Mouse (Mus musculus): ENCODE measurements around the gene Adgre4. TPM values are rescaled to one million over a fixed set of nuclear protein-coding genes. Genes with fewer than 3 reads are reported as not detected.
A peak's percentile ranks its signal among the peaks of the same experiment; 100 is the strongest.
"Not testable (repeated sequence)": the region's sequence is repeated elsewhere in the genome, so short reads cannot be mapped to it uniquely, and the experiment has no call there.

Gene Adgre4
- polyA plus RNA-seq, 1 experiment = 4.9 TPM

DNA sequence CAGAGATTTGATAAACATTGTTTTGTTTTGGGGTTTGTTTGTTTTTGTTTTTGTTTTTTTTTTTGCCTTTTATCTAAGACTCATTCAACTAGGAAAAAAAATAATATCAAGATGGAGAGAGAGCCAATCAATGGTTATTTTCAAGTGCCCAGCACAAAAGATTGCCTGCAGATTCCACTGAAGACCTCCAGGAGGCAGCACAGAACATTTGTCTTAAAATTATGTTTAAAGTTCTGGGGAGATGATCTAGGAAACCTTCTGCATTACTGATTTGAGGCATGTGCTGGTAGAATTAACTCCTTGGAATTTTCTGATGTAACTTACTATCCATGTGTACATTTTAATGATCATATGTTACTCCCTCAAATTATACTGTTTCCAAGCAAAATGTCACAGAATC is 63.9 kb downstream of the Adgre4 start:
- TF ChIP-seq POLR2A (IDR thresholded peaks at IDR 0.05; ENCODE audit: borderline replicate concordance, extremely low read depth, low read depth, low read length) = no peak
- TF ChIP-seq CTCF (IDR thresholded peaks at IDR 0.05; ENCODE audit: insufficient read depth, low read length) = 0 out of 2 replicates have a peak, but pooled peaks have one; percentile 12
- DNase-seq = no peak
- Histone ChIP-seq H3K4me1 (ENCODE audit: control insufficient read depth, insufficient read depth, low read length) (no peaks in the 10 kb centered on the region), H3K4me3 (replicated peaks; ENCODE audit: extremely low read depth, low read depth, low read length) (no peak overlapping the region)

DNA sequence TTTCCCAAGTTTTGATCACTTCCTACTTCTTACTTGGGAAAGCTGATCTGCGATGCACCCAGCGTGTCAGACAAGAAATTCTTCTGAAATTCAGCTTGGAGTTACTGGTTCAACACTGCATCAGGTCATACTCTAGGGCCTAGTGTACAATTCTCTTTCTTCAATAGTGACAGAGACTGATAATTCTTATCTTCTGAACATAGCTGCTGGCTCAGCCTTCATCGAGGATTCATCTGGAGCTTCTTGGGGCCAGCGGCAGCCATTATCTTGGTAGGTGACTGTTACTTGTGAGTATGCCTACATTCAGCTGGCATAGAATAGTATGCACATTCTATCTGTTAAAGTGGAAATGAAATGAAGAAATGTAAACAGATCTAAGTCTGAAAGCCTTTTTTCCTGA is 67.1 kb downstream of the Adgre4 start:
- no peak for DNase-seq

GRCm38 (mm10) chr17:55821566-55821965 is 71.8 kb downstream of the Adgre4 start:
- no peak for TF ChIP-seq CTCF (IDR thresholded peaks at IDR 0.05; ENCODE audit: insufficient read depth, low read length)
- TF ChIP-seq POLR2A (IDR thresholded peaks at IDR 0.05; ENCODE audit: borderline replicate concordance, extremely low read depth, low read depth, low read length) = no peak
- H3K4me3 ChIP-seq (replicated peaks; ENCODE audit: extremely low read depth, low read depth, low read length) = no peak overlapping the region
- no peak for DNase-seq
- WGBS = 48% methylated on average over 1 of the region's 1 CpGs
- no peaks in the 10 kb centered on the region for H3K4me1 ChIP-seq (ENCODE audit: control insufficient read depth, insufficient read depth, low read length)

More for the DNA sequence above, 67.1 kb downstream of the Adgre4 start:
- 85% methylated on average over 4 of the region's 4 CpGs for WGBS
- no peak for TF ChIP-seq POLR2A (IDR thresholded peaks at IDR 0.05; ENCODE audit: borderline replicate concordance, extremely low read depth, low read depth, low read length)
- TF ChIP-seq CTCF (IDR thresholded peaks at IDR 0.05; ENCODE audit: insufficient read depth, low read length) = no peak
- no peaks in the 10 kb centered on the region for H3K4me1 ChIP-seq (ENCODE audit: control insufficient read depth, insufficient read depth, low read length)
- H3K4me3 ChIP-seq (replicated peaks; ENCODE audit: extremely low read depth, low read depth, low read length) = no peak overlapping the region

- 80% methylated on average over 4 of the region's 4 CpGs for WGBS
- no peak for TF ChIP-seq POLR2A (IDR thresholded peaks at IDR 0.05; ENCODE audit: borderline replicate concordance, extremely low read depth, low read depth, low read length)
- TF ChIP-seq CTCF (IDR thresholded peaks at IDR 0.05; ENCODE audit: insufficient read depth, low read length) = no peak
- Histone ChIP-seq H3K4me1 (ENCODE audit: control insufficient read depth, insufficient read depth, low read length) (no peaks in the 10 kb centered on the region), H3K4me3 (replicated peaks; ENCODE audit: extremely low read depth, low read depth, low read length) (no peak overlapping the region)
- DNase-seq = no peak
Observed at GRCm38 (mm10) chr17:55843067-55843466, 93.3 kb downstream of the Adgre4 start.

- no peak for DNase-seq
- H3K4me3 ChIP-seq (replicated peaks; ENCODE audit: extremely low read depth, low read depth, low read length) = no peak overlapping the region
- 76% methylated on average over 4 of the region's 4 CpGs for WGBS
- no peaks in the 10 kb centered on the region; the same call in 1 of the 2 replicates for H3K4me1 ChIP-seq (ENCODE audit: control insufficient read depth, insufficient read depth, low read length)
- TF ChIP-seq POLR2A (IDR thresholded peaks at IDR 0.05; ENCODE audit: borderline replicate concordance, extremely low read depth, low read depth, low read length) = no peak
- no peak for TF ChIP-seq CTCF (IDR thresholded peaks at IDR 0.05; ENCODE audit: insufficient read depth, low read length)
Observed at GRCm38 (mm10) chr17:55877184-55877583, 127.4 kb downstream of the Adgre4 start.

DNA sequence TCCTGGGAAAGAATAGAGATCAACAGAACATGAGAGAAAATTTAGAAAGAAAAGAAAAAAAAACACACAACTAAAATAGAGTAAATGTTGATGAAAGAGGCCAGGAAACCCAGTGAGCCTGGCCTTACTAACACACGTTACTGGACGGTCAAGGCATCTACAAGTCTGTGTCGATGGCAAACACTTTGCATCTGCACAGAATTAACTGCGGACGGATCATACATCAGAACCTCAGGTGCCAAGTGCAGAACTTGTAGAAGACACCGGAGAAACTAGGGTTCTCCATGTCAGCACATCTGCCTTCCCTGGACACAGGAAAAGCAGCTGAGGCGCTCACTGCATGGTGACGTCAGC is 128.5 kb downstream of the Adgre4 start:
- 0% methylated on average over 6 of the region's 8 CpGs for WGBS
- not testable (repeated sequence) for H3K4me1 ChIP-seq (ENCODE audit: control insufficient read depth, insufficient read depth, low read length); DNase-seq
- peak overlapping the region; percentile 33 for H3K4me3 ChIP-seq (replicated peaks; ENCODE audit: extremely low read depth, low read depth, low read length)

- peak within 1 kb of the TSS; percentile 84 for H3K4me3 ChIP-seq (replicated peaks; ENCODE audit: extremely low read depth, low read depth, low read length)
- DNase-seq = peak; percentile 85
- peak; percentile 89 for TF ChIP-seq POLR2A (IDR thresholded peaks at IDR 0.05; ENCODE audit: borderline replicate concordance, extremely low read depth, low read depth, low read length)
- WGBS = under 1% methylated on average over 36 of the region's 53 CpGs
- not testable (repeated sequence) for H3K4me1 ChIP-seq (ENCODE audit: control insufficient read depth, insufficient read depth, low read length)
Observed at GRCm38 (mm10) chr17:55878636-55879369, 129.0 kb downstream of the Adgre4 start, which contains the start of gene Zfp119a. Gene Zfp119a, minus strand, starts transcription at chr17:55878930.

DNA sequence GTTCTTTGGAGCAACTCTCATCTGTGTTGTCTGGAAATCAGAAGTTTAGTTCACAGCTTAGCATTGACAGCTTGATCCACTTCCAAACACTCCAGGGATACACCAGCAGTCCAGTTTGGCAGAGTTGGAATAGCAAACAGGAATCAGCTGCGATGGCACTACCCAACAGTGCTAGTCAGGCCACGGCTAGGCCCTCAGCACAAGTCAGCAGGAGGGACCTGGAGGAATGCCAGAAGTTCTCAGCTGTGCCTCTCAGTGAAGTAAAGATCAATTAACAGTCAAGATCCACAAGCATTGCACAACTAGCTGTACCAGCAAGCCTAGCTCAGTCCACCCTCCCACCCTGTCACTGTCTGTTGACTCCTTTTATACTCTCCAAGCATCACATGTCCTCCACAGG is 133.8 kb downstream of the Adgre4 start:
- no peak for TF ChIP-seq POLR2A (IDR thresholded peaks at IDR 0.05; ENCODE audit: borderline replicate concordance, extremely low read depth, low read depth, low read length)
- no peak for TF ChIP-seq CTCF (IDR thresholded peaks at IDR 0.05; ENCODE audit: insufficient read depth, low read length)
- WGBS = 40% methylated on average over 2 of the region's 2 CpGs
- Histone ChIP-seq H3K4me1 (ENCODE audit: control insufficient read depth, insufficient read depth, low read length) (no peaks in the 10 kb centered on the region), H3K4me3 (replicated peaks; ENCODE audit: extremely low read depth, low read depth, low read length) (no peak overlapping the region)
- no peak for DNase-seq

- Histone ChIP-seq H3K4me3 (replicated peaks; ENCODE audit: extremely low read depth, low read depth, low read length) (no peak overlapping the region), H3K4me1 (ENCODE audit: control insufficient read depth, insufficient read depth, low read length) (no peaks in the 10 kb centered on the region)
- no peak for TF ChIP-seq POLR2A (IDR thresholded peaks at IDR 0.05; ENCODE audit: borderline replicate concordance, extremely low read depth, low read depth, low read length)
- TF ChIP-seq CTCF (IDR thresholded peaks at IDR 0.05; ENCODE audit: insufficient read depth, low read length) = no peak
- WGBS = 54% methylated on average over 2 of the region's 2 CpGs
- DNase-seq = no peak
Observed at GRCm38 (mm10) chr17:55884912-55885311, 135.1 kb downstream of the Adgre4 start.

DNA sequence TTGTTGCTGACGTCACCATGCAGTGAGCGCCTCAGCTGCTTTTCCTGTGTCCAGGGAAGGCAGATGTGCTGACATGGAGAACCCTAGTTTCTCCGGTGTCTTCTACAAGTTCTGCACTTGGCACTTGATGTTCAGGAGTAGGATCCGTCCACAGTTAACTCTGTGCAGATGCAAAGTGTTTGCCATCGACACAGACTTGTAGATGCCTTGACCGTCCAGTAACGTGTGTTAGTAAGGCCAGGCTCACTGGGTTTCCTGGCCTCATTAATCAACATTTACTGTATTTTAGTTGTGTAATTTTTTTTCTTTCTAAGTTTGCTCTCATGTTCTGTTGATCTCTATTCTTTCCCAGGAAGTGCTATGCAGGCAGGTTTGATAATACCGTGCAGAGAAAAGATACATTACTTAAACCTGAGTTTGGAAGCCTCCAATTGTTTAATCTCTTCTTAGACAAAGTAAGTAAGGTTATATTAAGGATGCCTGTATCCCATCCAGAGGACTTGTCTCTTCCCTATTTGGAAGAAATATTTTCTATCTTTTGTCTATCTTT is 142.7 kb downstream of the Adgre4 start:
- WGBS = 4% methylated on average over 7 of the region's 8 CpGs
- peak; percentile 58 for DNase-seq
- H3K4me1 ChIP-seq (ENCODE audit: control insufficient read depth, insufficient read depth, low read length) = not testable (repeated sequence)
- H3K4me3 ChIP-seq (replicated peaks; ENCODE audit: extremely low read depth, low read depth, low read length) = peak overlapping the region; percentile 58
